Mouse (Mus musculus) limb, embryonic 13.5 days (tissue): ENCODE measurements around the gene Capn11. TPM values are rescaled to one million over a fixed set of nuclear protein-coding genes. Genes with fewer than 3 reads are reported as not detected.

Source experiments
- ATAC-seq: fragments of 200-750 bp; cut with Nextera tagmentation; 2 replicates; pipeline ENCODE4 v1.8.0; 2017; ENCODE audit warnings: low read depth, moderate number of reproducible peaks, moderate TSS enrichment; ENCODE audit not compliant: low FRiP score
- H3K27ac ChIP-seq: fragments of 300-500 bp; sonication (generic); 2 replicates; pipeline ENCODE4 v1.5.1; 2015; ENCODE audit warnings: inconsistent platforms, mild to moderate bottlenecking, moderate library complexity
- H3K27me3 ChIP-seq: fragments of 300-500 bp; sonication (generic); 2 replicates; pipeline ENCODE4 v1.6.1; 2015; ENCODE audit warnings: mild to moderate bottlenecking, inconsistent platforms
- H3K36me3 ChIP-seq: fragments of 300-500 bp; sonication (generic); 2 replicates; pipeline ENCODE4 v1.6.1; 2015; ENCODE audit warnings: inconsistent platforms, mild to moderate bottlenecking, moderate library complexity
- H3K4me1 ChIP-seq: fragments of 300-500 bp; sonication (generic); 2 replicates; pipeline ENCODE4 v1.6.1; 2015; ENCODE audit warnings: inconsistent platforms
- H3K4me2 ChIP-seq: fragments of 300-500 bp; sonication (generic); replicated peaks from 2 replicates; pipeline ENCODE4 v1.6.1; 2015; ENCODE audit warnings: inconsistent platforms, mild to moderate bottlenecking, moderate library complexity
- H3K4me3 ChIP-seq: fragments of 300-500 bp; sonication (generic); 2 replicates; pipeline ENCODE4 v1.5.1; 2015; ENCODE audit warnings: moderate library complexity, mild to moderate bottlenecking, inconsistent platforms
- H3K9ac ChIP-seq: fragments of 300-500 bp; sonication (generic); 2 replicates; pipeline ENCODE4 v1.6.1; 2015; ENCODE audit warnings: mild to moderate bottlenecking, inconsistent platforms
- H3K9me3 ChIP-seq: fragments of 300-500 bp; sonication (generic); 2 replicates; pipeline ENCODE4 v1.6.1; 2016; ENCODE audit warnings: inconsistent platforms
- WGBS: fragments of 180-500 bp; shearing (Covaris S2); methylation state at CpG from one replicate; pipeline ENCODE4 v1.1.7; 2015; 5-methylcytosine and 5-hydroxymethylcytosine counted together
- polyA plus RNA-seq: library from polyadenylated mRNA; unstranded; fragments of >200 nt; fragmentation: Nextera tagmentation; extraction: Ambion mirVana; gene quantifications from 2 replicates; pipeline ENCODE4 v1.2.1, GENCODE M21; 2015

Capn11 gene
- polyA plus RNA-seq, 1 experiment from 2014 or later = 0.42 TPM

GRCm38 (mm10) chr17:45600267-45600666 lies 58.9 kb downstream of the Capn11 start:
- Histone ChIP-seq H3K27me3 (peaks cover 41% of the 10 kb centered on the region), H3K4me3 (0 out of 2 replicates have a peak overlapping the region, but pooled peaks have one; percentile 4), H3K4me1 (peaks cover 44% of the 10 kb centered on the region), H3K4me2 (0 out of 2 replicates have a peak overlapping the region, but pooled peaks have one; percentile 7), H3K9me3 (no peaks in the 10 kb centered on the region), H3K36me3 (no peaks in the 10 kb centered on the region), H3K9ac (no peak overlapping the region), H3K27ac (no peak overlapping the region)
- WGBS = 46% methylated on average over 8 of the region's 8 CpGs
- no peak for ATAC-seq

- H3K27me3 ChIP-seq = peaks cover 46% of the 10 kb centered on the region
- no peak within 1 kb of the TSS for H3K27ac ChIP-seq
- H3K4me1 ChIP-seq = peaks cover 50% of the 10 kb centered on the region
- H3K9ac ChIP-seq = peak within 1 kb of the TSS; percentile 56
- H3K36me3 ChIP-seq = no peaks in the 10 kb centered on the region
- H3K9me3 ChIP-seq = no peaks in the 10 kb centered on the region
- no peak; the same call in 1 of the 2 replicates for ATAC-seq
- H3K4me3 ChIP-seq = peak within 1 kb of the TSS; percentile 35
- peak within 1 kb of the TSS; percentile 67 for H3K4me2 ChIP-seq
- 16% methylated on average over 32 of the region's 32 CpGs for WGBS
These were observed 59.5 kb downstream of the Capn11 start, which contains the start of gene Slc29a1 for GRCm38 (mm10) chr17:45599446-45600242. Gene Slc29a1, minus strand, starts transcription at chr17:45599606.

GRCm38 (mm10) chr17:45598891-45599290 lies 60.2 kb downstream of the Capn11 start:
- H3K4me3 ChIP-seq = no peak overlapping the region
- 65% methylated on average over 3 of the region's 3 CpGs for WGBS
- H3K9ac ChIP-seq = no peak overlapping the region
- H3K27me3 ChIP-seq = peaks cover 53% of the 10 kb centered on the region
- H3K27ac ChIP-seq = no peak overlapping the region
- peaks cover 58% of the 10 kb centered on the region for H3K4me1 ChIP-seq
- ATAC-seq = no peak
- peak overlapping the region; percentile 67; the same call in 1 of the 2 replicates for H3K4me2 ChIP-seq
- no peaks in the 10 kb centered on the region for H3K36me3 ChIP-seq
- no peaks in the 10 kb centered on the region for H3K9me3 ChIP-seq

GRCm38 (mm10) chr17:45598376-45598775 lies 60.7 kb downstream of the Capn11 start:
- H3K9me3 ChIP-seq = no peaks in the 10 kb centered on the region
- peaks cover 63% of the 10 kb centered on the region for H3K4me1 ChIP-seq
- no peaks in the 10 kb centered on the region for H3K36me3 ChIP-seq
- no peak overlapping the region for H3K4me2 ChIP-seq
- H3K27me3 ChIP-seq = peaks cover 57% of the 10 kb centered on the region
- no peak overlapping the region for H3K9ac ChIP-seq
- no peak for ATAC-seq
- H3K4me3 ChIP-seq = no peak overlapping the region
- 80% methylated on average over 2 of the region's 2 CpGs for WGBS
- H3K27ac ChIP-seq = no peak overlapping the region

- ATAC-seq = no peak
- peaks cover 69% of the 10 kb centered on the region for H3K4me1 ChIP-seq
- no peak overlapping the region for H3K4me2 ChIP-seq
- peaks cover 57% of the 10 kb centered on the region for H3K27me3 ChIP-seq
- H3K36me3 ChIP-seq = no peaks in the 10 kb centered on the region
- WGBS = 28% methylated on average over 3 of the region's 3 CpGs
- no peak overlapping the region for H3K9ac ChIP-seq
- H3K4me3 ChIP-seq = no peak overlapping the region
- H3K27ac ChIP-seq = no peak overlapping the region
- H3K9me3 ChIP-seq = no peaks in the 10 kb centered on the region
These were observed 61.3 kb downstream of the Capn11 start for GRCm38 (mm10) chr17:45597787-45598186.

- H3K27me3 ChIP-seq = peaks cover 50% of the 10 kb centered on the region
- ATAC-seq = no peak
- 0 out of 2 replicates have a peak overlapping the region, but pooled peaks have one; percentile 4 for H3K9ac ChIP-seq
- peak overlapping the region; percentile 99; the same call in 1 of the 2 replicates for H3K4me2 ChIP-seq
- H3K36me3 ChIP-seq = no peaks in the 10 kb centered on the region
- H3K9me3 ChIP-seq = no peaks in the 10 kb centered on the region
- 32% methylated on average over 11 of the region's 11 CpGs for WGBS
- H3K4me1 ChIP-seq = peaks cover 75% of the 10 kb centered on the region
- no peak overlapping the region for H3K4me3 ChIP-seq
- peak overlapping the region; percentile 48; the same call in 1 of the 2 replicates for H3K27ac ChIP-seq
These were observed 62.3 kb downstream of the Capn11 start for GRCm38 (mm10) chr17:45596631-45597396.

- no peaks in the 10 kb centered on the region for H3K9me3 ChIP-seq
- H3K4me1 ChIP-seq = peaks cover 75% of the 10 kb centered on the region
- H3K9ac ChIP-seq = peak overlapping the region; percentile 72
- peak overlapping the region; percentile 61 for H3K4me3 ChIP-seq
- H3K27ac ChIP-seq = 0 out of 2 replicates have a peak overlapping the region, but pooled peaks have one; percentile 3
- peak overlapping the region; percentile 99 for H3K4me2 ChIP-seq
- WGBS = 3% methylated on average over 23 of the region's 23 CpGs
- no peaks in the 10 kb centered on the region for H3K36me3 ChIP-seq
- peaks cover 41% of the 10 kb centered on the region for H3K27me3 ChIP-seq
- ATAC-seq = peak; percentile 10
These were observed 63.3 kb downstream of the Capn11 start for GRCm38 (mm10) chr17:45595736-45596390.

- peaks cover 82% of the 10 kb centered on the region for H3K4me1 ChIP-seq
- WGBS = 2% methylated on average over 57 of the region's 58 CpGs
- H3K4me3 ChIP-seq = peak overlapping the region; percentile 61
- ATAC-seq = peak; percentile 79
- H3K27ac ChIP-seq = 0 out of 2 replicates have a peak overlapping the region, but pooled peaks have one; percentile 3
- peak overlapping the region; percentile 72 for H3K9ac ChIP-seq
- peak overlapping the region; percentile 99 for H3K4me2 ChIP-seq
- H3K27me3 ChIP-seq = peaks cover 33% of the 10 kb centered on the region
- H3K9me3 ChIP-seq = no peaks in the 10 kb centered on the region
- H3K36me3 ChIP-seq = no peaks in the 10 kb centered on the region
These were observed 64.0 kb downstream of the Capn11 start for GRCm38 (mm10) chr17:45594881-45595735.

- H3K4me1 ChIP-seq = peaks cover 73% of the 10 kb centered on the region
- WGBS = 45% methylated on average over 8 of the region's 8 CpGs
- peaks cover 7% of the 10 kb centered on the region for H3K36me3 ChIP-seq
- no peak overlapping the region for H3K27ac ChIP-seq
- 0 out of 2 replicates have a peak overlapping the region, but pooled peaks have one; percentile 19 for H3K9ac ChIP-seq
- peaks cover 24% of the 10 kb centered on the region for H3K27me3 ChIP-seq
- no peak for ATAC-seq
- peak overlapping the region; percentile 61 for H3K4me3 ChIP-seq
- no peaks in the 10 kb centered on the region for H3K9me3 ChIP-seq
- H3K4me2 ChIP-seq = peak overlapping the region; percentile 99
These were observed 64.9 kb downstream of the Capn11 start for GRCm38 (mm10) chr17:45594195-45594594.

- H3K27me3 ChIP-seq = peaks cover 24% of the 10 kb centered on the region
- no peak for ATAC-seq
- H3K9me3 ChIP-seq = no peaks in the 10 kb centered on the region
- H3K36me3 ChIP-seq = peaks cover 14% of the 10 kb centered on the region
- WGBS = 30% methylated on average over 8 of the region's 8 CpGs
- H3K9ac ChIP-seq = peak overlapping the region; percentile 35; the same call in 1 of the 2 replicates
- H3K4me1 ChIP-seq = peaks cover 72% of the 10 kb centered on the region
- peak overlapping the region; percentile 99 for H3K4me2 ChIP-seq
- no peak overlapping the region for H3K27ac ChIP-seq
- H3K4me3 ChIP-seq = peak overlapping the region; percentile 61
These were observed 65.6 kb downstream of the Capn11 start for GRCm38 (mm10) chr17:45593479-45593878.
